Mouse (Mus musculus) heart, adult 10 weeks (tissue): ENCODE results near the gene Fbxw26. TPM values are rescaled to one million over a fixed set of nuclear protein-coding genes. Genes with fewer than 3 reads are reported as not detected.

Experiments used
- polyA plus RNA-seq: library from polyadenylated mRNA; stranded (reverse); fragments of 350-450 nt; fragmentation: Illumina TruSeq; extraction: RNeasy Lipid Tissue Mini Kit (QIAGEN cat#74804); gene quantifications from one replicate; pipeline ENCODE4 v1.2.3, GENCODE M21; 2014; ENCODE audit warnings: low read depth, low replicate concordance

Gene Fbxw26
- not detected for polyA plus RNA-seq

GRCm38 (mm10) chr9:109745989-109746388, at the start of gene Fbxw26:
Gene Fbxw26, minus strand, starts transcription at chr9:109746089.

DNA sequence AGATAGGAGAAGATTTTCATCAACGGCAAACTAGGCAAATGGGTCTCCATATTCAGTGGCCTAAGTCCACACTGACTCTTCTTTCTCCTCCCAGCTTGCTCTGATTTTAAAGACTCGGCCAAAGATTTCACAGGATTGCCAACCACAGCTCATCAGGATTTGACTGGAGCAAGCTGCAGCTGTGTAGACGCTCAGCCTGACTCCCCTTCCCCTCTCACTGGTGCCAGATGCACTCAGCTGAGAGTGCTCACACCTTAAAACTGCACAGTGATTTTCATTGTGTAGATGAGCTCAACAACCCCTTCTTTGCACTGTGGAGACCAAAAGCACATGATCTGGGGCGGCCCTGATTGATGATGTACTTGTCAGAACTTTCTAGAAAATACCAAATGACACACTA, 44.7 kb upstream of the Fbxw26 start, which contains the start of gene Fbxw27:
Fbxw27 (minus strand) TSS at position 101 of the 400 bp plus-strand sequence.

GRCm38 (mm10) chr9:109702600-109702999, 43.3 kb downstream of the Fbxw26 start, which contains the start of gene Fbxw18:
Gene Fbxw18, minus strand, starts transcription at chr9:109702700.

Other genes starting within 250 kb of the Fbxw26 start
- not detected for gene Fbxw15, start 177.8 kb downstream of the Fbxw26 start, polyA plus RNA-seq
- not detected for gene Fbxw24, start 120.0 kb downstream of the Fbxw26 start, polyA plus RNA-seq
- gene Fbxw25, start 81.4 kb downstream of the Fbxw26 start, polyA plus RNA-seq = not detected
- gene Fbxw18, start 43.4 kb downstream of the Fbxw26 start, polyA plus RNA-seq = not detected
- gene Fbxw27, start 44.6 kb upstream of the Fbxw26 start, polyA plus RNA-seq = not detected
- gene Spink8, start 66.2 kb upstream of the Fbxw26 start, polyA plus RNA-seq = not detected
- gene Nme6, start 86.7 kb upstream of the Fbxw26 start, polyA plus RNA-seq = 30.3 TPM
- not detected for gene Camp, start 103.5 kb upstream of the Fbxw26 start, polyA plus RNA-seq
- 4.0 TPM for gene Cdc25a, start 129.5 kb upstream of the Fbxw26 start, polyA plus RNA-seq
- gene Map4, start 185.4 kb upstream of the Fbxw26 start, polyA plus RNA-seq = 202 TPM